Mouse (Mus musculus): ENCODE measurements at regions not wholly inside any gene's neighbourhood (a gene's known extent, or its start where the extent isn't known, plus 50 kb on each side); places are given as distances from the start of the nearest gene placed in this dataset.

- Histone ChIP-seq H3K4me3 (no peak overlapping the region), H3K27ac (replicated peaks) (no peak overlapping the region), H3K27me3 (replicated peaks; ENCODE audit: low read depth, poor library complexity, severe bottlenecking) (no peaks in the 10 kb centered on the region), H3K36me3 (replicated peaks) (no peaks in the 10 kb centered on the region), H3K9me3 (no peaks in the 10 kb centered on the region), H3K4me1 (peaks cover 3% of the 10 kb centered on the region)
- no peak for DNase-seq (ENCODE audit: low spot score)
- WGBS = 86% methylated on average over 8 of the region's 8 CpGs
These were observed 234.6 kb downstream of the Gja1 start for GRCm38 (mm10) chr10:56611564-56612288.

GRCm38 (mm10) chr10:56642656-56643055 is 265.5 kb downstream of the Gja1 start:
- H3K27me3 ChIP-seq (replicated peaks; ENCODE audit: low read depth, poor library complexity, severe bottlenecking) = no peaks in the 10 kb centered on the region
- H3K4me3 ChIP-seq = no peak overlapping the region
- H3K36me3 ChIP-seq (replicated peaks) = no peaks in the 10 kb centered on the region
- whole genome bisulfite sequencing = 84% methylated on average over 2 of the region's 2 CpGs
- H3K4me1 ChIP-seq = peaks cover 7% of the 10 kb centered on the region; the same call in 1 of the 2 replicates
- H3K9me3 ChIP-seq = no peaks in the 10 kb centered on the region
- H3K27ac ChIP-seq (replicated peaks) = no peak overlapping the region
- no peak for DNase-seq (ENCODE audit: low spot score)

GRCm38 (mm10) chr10:56643376-56644135 is 266.4 kb downstream of the Gja1 start:
- WGBS = 67% methylated on average over 12 of the region's 12 CpGs
- no peak for DNase-seq (ENCODE audit: low spot score)
- no peaks in the 10 kb centered on the region for H3K36me3 ChIP-seq (replicated peaks)
- no peak overlapping the region for H3K4me3 ChIP-seq
- H3K9me3 ChIP-seq = no peaks in the 10 kb centered on the region
- H3K4me1 ChIP-seq = peaks cover 7% of the 10 kb centered on the region; the same call in 1 of the 2 replicates
- no peak overlapping the region for H3K27ac ChIP-seq (replicated peaks)
- H3K27me3 ChIP-seq (replicated peaks; ENCODE audit: low read depth, poor library complexity, severe bottlenecking) = no peaks in the 10 kb centered on the region

GRCm38 (mm10) chr10:56660501-56660900 is 283.4 kb downstream of the Gja1 start:
- 83% methylated on average over 4 of the region's 4 CpGs for WGBS
- no peaks in the 10 kb centered on the region for H3K27me3 ChIP-seq (replicated peaks; ENCODE audit: low read depth, poor library complexity, severe bottlenecking)
- H3K9me3 ChIP-seq = peaks cover 2% of the 10 kb centered on the region; the same call in 1 of the 2 replicates
- no peak overlapping the region for H3K27ac ChIP-seq (replicated peaks)
- H3K36me3 ChIP-seq (replicated peaks) = no peaks in the 10 kb centered on the region
- no peak for DNase-seq (ENCODE audit: low spot score)
- no peak overlapping the region for H3K4me3 ChIP-seq
- no peaks in the 10 kb centered on the region for H3K4me1 ChIP-seq

DNA sequence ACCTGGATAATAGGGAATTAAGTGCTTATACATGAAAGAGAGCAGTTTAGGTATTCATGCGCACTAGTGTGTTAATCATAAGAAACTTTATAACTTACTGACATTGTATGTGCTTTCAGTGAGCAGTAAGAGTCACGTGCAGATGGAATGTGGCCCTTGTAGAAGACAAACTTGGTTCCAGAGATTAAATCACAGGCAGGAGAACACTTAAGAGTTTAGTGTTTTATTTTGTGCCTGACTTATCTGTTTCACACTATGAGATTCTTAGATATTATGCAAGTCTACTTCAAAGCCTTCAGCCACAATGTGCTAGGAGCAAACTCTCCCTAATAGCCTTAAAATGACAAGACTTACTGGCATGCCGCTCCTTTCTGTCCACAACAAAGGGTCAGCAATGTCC is 296.8 kb downstream of the Gja1 start:
- Histone ChIP-seq H3K27me3 (replicated peaks; ENCODE audit: low read depth, poor library complexity, severe bottlenecking) (no peaks in the 10 kb centered on the region), H3K4me1 (peaks cover 4% of the 10 kb centered on the region; the same call in 1 of the 2 replicates), H3K36me3 (replicated peaks) (no peaks in the 10 kb centered on the region), H3K4me3 (no peak overlapping the region), H3K27ac (replicated peaks) (no peak overlapping the region), H3K9me3 (no peaks in the 10 kb centered on the region)
- no peak for DNase-seq (ENCODE audit: low spot score)
- 68% methylated on average over 3 of the region's 3 CpGs for WGBS

DNA sequence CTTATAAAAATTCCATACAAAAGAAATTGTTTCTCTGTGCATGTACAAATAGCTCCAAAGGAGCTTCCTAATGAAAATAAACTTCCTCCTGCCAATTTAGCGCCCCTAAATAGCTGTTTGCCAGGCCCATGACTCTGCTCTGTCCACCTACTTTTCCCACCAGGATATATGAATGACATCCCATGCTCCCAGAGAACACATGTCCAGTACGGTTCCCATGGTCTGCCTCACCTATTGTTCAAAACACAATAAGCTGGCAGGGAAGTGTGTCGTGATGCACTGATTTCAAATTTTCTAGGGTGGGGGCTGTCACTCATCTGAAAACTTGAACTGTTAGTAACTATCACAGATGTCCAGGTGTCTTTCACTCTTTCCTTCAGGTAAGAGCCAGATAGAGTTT is 305.8 kb downstream of the Gja1 start:
- DNase-seq (ENCODE audit: low spot score) = no peak
- Histone ChIP-seq H3K4me1 (no peaks in the 10 kb centered on the region), H3K9me3 (no peaks in the 10 kb centered on the region), H3K27ac (replicated peaks) (no peak overlapping the region), H3K36me3 (replicated peaks) (no peaks in the 10 kb centered on the region), H3K27me3 (replicated peaks; ENCODE audit: low read depth, poor library complexity, severe bottlenecking) (no peaks in the 10 kb centered on the region), H3K4me3 (no peak overlapping the region)
- WGBS = 81% methylated on average over 3 of the region's 3 CpGs

GRCm38 (mm10) chr10:56685655-56686250 is 308.6 kb downstream of the Gja1 start:
- Histone ChIP-seq H3K4me3 (no peak overlapping the region), H3K9me3 (no peaks in the 10 kb centered on the region), H3K4me1 (no peaks in the 10 kb centered on the region), H3K27ac (replicated peaks) (no peak overlapping the region), H3K36me3 (replicated peaks) (no peaks in the 10 kb centered on the region), H3K27me3 (replicated peaks; ENCODE audit: low read depth, poor library complexity, severe bottlenecking) (no peaks in the 10 kb centered on the region)
- 83% methylated on average over 8 of the region's 8 CpGs for WGBS
- DNase-seq (ENCODE audit: low spot score) = no peak

GRCm38 (mm10) chr10:56691467-56691866 is 314.3 kb downstream of the Gja1 start:
- Histone ChIP-seq H3K4me3 (no peak overlapping the region), H3K27me3 (replicated peaks; ENCODE audit: low read depth, poor library complexity, severe bottlenecking) (no peaks in the 10 kb centered on the region), H3K36me3 (replicated peaks) (no peaks in the 10 kb centered on the region), H3K27ac (replicated peaks) (no peak overlapping the region), H3K9me3 (no peaks in the 10 kb centered on the region), H3K4me1 (no peaks in the 10 kb centered on the region)
- no peak for DNase-seq (ENCODE audit: low spot score)
- 76% methylated on average over 2 of the region's 2 CpGs for WGBS

DNA sequence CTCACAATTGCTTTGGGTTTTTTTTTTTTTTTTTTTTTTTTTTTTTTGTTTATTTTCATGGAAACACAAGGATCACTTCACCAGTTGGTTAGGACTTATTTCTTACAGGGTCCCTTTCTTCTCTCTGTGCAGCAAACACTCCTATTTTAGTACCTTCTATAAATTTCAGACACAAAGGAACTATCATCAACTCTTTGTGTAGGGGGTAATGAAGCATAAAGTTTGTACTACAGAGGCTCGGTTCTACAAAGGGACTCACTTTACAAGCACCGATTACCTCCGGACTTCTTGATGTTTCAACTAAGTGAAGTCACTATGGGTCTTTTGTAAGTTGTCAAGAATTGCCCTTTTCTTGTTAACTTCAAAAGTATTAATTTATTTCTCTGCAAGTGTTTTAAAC is 318.0 kb downstream of the Gja1 start:
- Histone ChIP-seq H3K36me3 (replicated peaks) (no peaks in the 10 kb centered on the region), H3K4me1 (no peaks in the 10 kb centered on the region), H3K27ac (replicated peaks) (no peak overlapping the region), H3K4me3 (no peak overlapping the region), H3K27me3 (replicated peaks; ENCODE audit: low read depth, poor library complexity, severe bottlenecking) (no peaks in the 10 kb centered on the region), H3K9me3 (no peaks in the 10 kb centered on the region)
- no peak for DNase-seq (ENCODE audit: low spot score)
- WGBS = 25% methylated on average over 3 of the region's 3 CpGs

DNA sequence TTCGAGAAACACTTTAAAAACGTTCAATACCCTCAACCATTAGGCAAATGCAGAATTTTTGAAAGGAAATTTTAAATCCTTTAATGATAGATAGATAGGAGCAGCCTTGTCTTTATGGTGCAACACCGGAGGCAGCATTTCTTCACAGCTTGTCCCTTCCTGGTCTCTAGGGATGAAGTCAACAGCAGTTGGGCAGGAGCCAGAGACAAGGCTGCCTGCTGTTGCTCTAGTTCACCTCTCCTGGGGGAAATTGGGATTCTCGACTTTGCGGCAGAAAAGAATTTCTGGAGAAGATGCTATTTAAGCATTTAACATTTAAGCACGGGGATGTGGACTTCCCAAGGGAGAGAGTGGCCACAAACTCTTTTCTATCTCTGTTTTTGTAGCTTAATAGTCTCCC is 323.0 kb downstream of the Gja1 start:
- H3K4me3 ChIP-seq = no peak overlapping the region
- WGBS = 64% methylated on average over 6 of the region's 6 CpGs
- no peaks in the 10 kb centered on the region for H3K27me3 ChIP-seq (replicated peaks; ENCODE audit: low read depth, poor library complexity, severe bottlenecking)
- no peaks in the 10 kb centered on the region for H3K4me1 ChIP-seq
- no peaks in the 10 kb centered on the region for H3K36me3 ChIP-seq (replicated peaks)
- DNase-seq (ENCODE audit: low spot score) = no peak
- no peaks in the 10 kb centered on the region for H3K9me3 ChIP-seq
- H3K27ac ChIP-seq (replicated peaks) = no peak overlapping the region

DNA sequence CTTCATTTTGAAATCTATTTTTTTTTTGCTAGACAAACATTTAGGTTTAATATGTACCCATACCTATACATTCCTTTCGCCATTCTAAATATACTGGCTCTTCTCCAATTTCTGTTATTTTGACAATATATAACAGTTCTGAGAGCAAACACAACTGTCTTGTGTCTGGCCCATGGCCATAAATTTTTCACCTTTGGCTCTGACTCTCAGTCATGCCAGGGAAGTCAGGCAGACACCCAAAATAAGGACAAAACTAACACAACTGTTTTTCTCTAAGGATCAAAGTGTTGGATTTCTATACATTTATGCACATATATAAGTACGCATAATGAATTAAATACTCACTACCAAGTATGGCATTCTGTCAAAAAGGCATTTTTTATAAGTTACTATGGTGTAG is 331.3 kb downstream of the Gja1 start:
- no peak overlapping the region for H3K27ac ChIP-seq (replicated peaks)
- H3K27me3 ChIP-seq (replicated peaks; ENCODE audit: low read depth, poor library complexity, severe bottlenecking) = no peaks in the 10 kb centered on the region
- no peaks in the 10 kb centered on the region for H3K36me3 ChIP-seq (replicated peaks)
- no peaks in the 10 kb centered on the region for H3K9me3 ChIP-seq
- no peak overlapping the region for H3K4me3 ChIP-seq
- peaks cover 9% of the 10 kb centered on the region for H3K4me1 ChIP-seq
- no peak for DNase-seq (ENCODE audit: low spot score)
- WGBS = 94% methylated on average over 2 of the region's 2 CpGs

DNA sequence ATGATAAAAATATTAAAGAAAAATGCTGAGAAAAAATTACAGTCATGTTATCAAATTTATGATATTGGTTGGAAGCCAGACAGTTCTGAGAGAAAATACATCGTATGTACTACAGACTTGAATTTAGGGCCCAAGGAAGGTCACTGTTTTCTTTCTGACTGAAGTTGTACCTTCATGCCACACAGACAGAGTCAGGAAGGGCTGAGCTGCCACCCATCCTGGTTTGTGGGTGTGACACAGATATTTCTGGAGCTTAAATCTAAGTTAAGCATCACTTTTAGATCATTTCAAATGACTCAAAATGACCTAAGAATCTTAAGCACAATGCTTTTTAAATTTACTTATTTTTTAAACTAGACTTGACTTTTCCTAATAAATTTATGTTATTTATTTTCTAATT is 331.8 kb downstream of the Gja1 start:
- H3K36me3 ChIP-seq (replicated peaks) = no peaks in the 10 kb centered on the region
- no peak for DNase-seq (ENCODE audit: low spot score)
- no peaks in the 10 kb centered on the region for H3K9me3 ChIP-seq
- no peak overlapping the region for H3K27ac ChIP-seq (replicated peaks)
- 82% methylated on average over 1 of the region's 1 CpGs for WGBS
- no peaks in the 10 kb centered on the region for H3K27me3 ChIP-seq (replicated peaks; ENCODE audit: low read depth, poor library complexity, severe bottlenecking)
- H3K4me1 ChIP-seq = peaks cover 9% of the 10 kb centered on the region
- H3K4me3 ChIP-seq = no peak overlapping the region

- no peak overlapping the region for H3K27ac ChIP-seq (replicated peaks)
- WGBS = 38% methylated on average over 7 of the region's 7 CpGs
- no peak overlapping the region for H3K4me3 ChIP-seq
- no peaks in the 10 kb centered on the region for H3K9me3 ChIP-seq
- no peaks in the 10 kb centered on the region for H3K27me3 ChIP-seq (replicated peaks; ENCODE audit: low read depth, poor library complexity, severe bottlenecking)
- H3K36me3 ChIP-seq (replicated peaks) = no peaks in the 10 kb centered on the region
- DNase-seq (ENCODE audit: low spot score) = no peak
- peaks cover 9% of the 10 kb centered on the region for H3K4me1 ChIP-seq
These were observed 335.5 kb downstream of the Gja1 start for GRCm38 (mm10) chr10:56712611-56713105.
